Mouse (Mus musculus) hindbrain, embryonic 16.5 days (tissue): ENCODE results near the gene Prkaca. TPM values are rescaled to one million over a fixed set of nuclear protein-coding genes. Genes with fewer than 3 reads are reported as not detected.

Experiments used
- ATAC-seq: fragments of 200-750 bp; cut with Nextera tagmentation; 2 replicates; pipeline ENCODE4 v1.8.0; 2017; ENCODE audit warnings: moderate TSS enrichment, moderate library complexity
- H3K27ac ChIP-seq: fragments of 300-500 bp; sonication (generic); 2 replicates; pipeline ENCODE4 v1.5.1; 2014; ENCODE audit warnings: low read depth, mild to moderate bottlenecking, control low read depth, low read length, moderate library complexity
- H3K27me3 ChIP-seq: fragments of 300-500 bp; sonication (generic); replicated peaks from 2 replicates; pipeline ENCODE4 v1.6.1; 2014; ENCODE audit warnings: low read length; ENCODE audit not compliant: control insufficient read depth, insufficient read depth
- H3K36me3 ChIP-seq: fragments of 300-500 bp; sonication (generic); 2 replicates; pipeline ENCODE4 v1.6.1; 2014; ENCODE audit warnings: mild to moderate bottlenecking, low read length, moderate library complexity, mixed read lengths; ENCODE audit not compliant: control insufficient read depth, insufficient read depth
- H3K4me1 ChIP-seq: fragments of 300-500 bp; sonication (generic); 2 replicates; pipeline ENCODE4 v1.6.1; 2014; ENCODE audit warnings: low read depth, low read length; ENCODE audit not compliant: control insufficient read depth, insufficient read depth
- H3K4me2 ChIP-seq: fragments of 300-500 bp; sonication (generic); 2 replicates; pipeline ENCODE4 v1.6.1; 2014; ENCODE audit warnings: mild to moderate bottlenecking, low read length, control low read depth, moderate library complexity
- H3K4me3 ChIP-seq: fragments of 300-500 bp; sonication (generic); 2 replicates; pipeline ENCODE4 v1.5.1; 2014; ENCODE audit warnings: mild to moderate bottlenecking, low read length, control low read depth, moderate library complexity
- H3K9ac ChIP-seq: fragments of 300-500 bp; sonication (generic); 2 replicates; pipeline ENCODE4 v1.6.1; 2014; ENCODE audit warnings: low read depth, mild to moderate bottlenecking, control low read depth, low read length, moderate library complexity
- H3K9me3 ChIP-seq: fragments of 300-500 bp; sonication (generic); 2 replicates; pipeline ENCODE4 v1.6.1; 2014; ENCODE audit warnings: mild to moderate bottlenecking, low read length, moderate library complexity; ENCODE audit not compliant: control insufficient read depth
- WGBS: fragments of 180-500 bp; shearing (Covaris S2); extraction: QIAGEN DNeasy Blood & Tissue Kit; methylation state at CpG from one replicate; pipeline ENCODE4 v1.1.7; 2014; 5-methylcytosine and 5-hydroxymethylcytosine counted together
- polyA plus RNA-seq: library from polyadenylated mRNA; unstranded; fragments of >200 nt; fragmentation: Nextera tagmentation; extraction: Ambion mirVana; gene quantifications from 2 replicates; pipeline ENCODE4 v1.2.1, GENCODE M21; 2015

Gene Prkaca
- polyA plus RNA-seq, 1 experiment from 2014 or later, result 202 TPM

- H3K9ac ChIP-seq, result peak within 1 kb of the TSS; percentile 87
- peak within 1 kb of the TSS; percentile 87 for H3K4me2 ChIP-seq
- H3K4me1 ChIP-seq, result peaks cover 15% of the 10 kb centered on the region
- H3K4me3 ChIP-seq, result peak within 1 kb of the TSS; percentile 82
- H3K27me3 ChIP-seq, result no peaks in the 10 kb centered on the region; the same call in 1 of the 2 replicates
- ATAC-seq, result peak; percentile 22
- under 1% methylated on average over 45 of the region's 112 CpGs for WGBS
- no peaks in the 10 kb centered on the region; the same call in 1 of the 2 replicates for H3K36me3 ChIP-seq
- H3K27ac ChIP-seq, result peak within 1 kb of the TSS; percentile 93
- no peaks in the 10 kb centered on the region for H3K9me3 ChIP-seq
Observed at GRCm38 (mm10) chr8:83997511-83998141, 24.8 kb downstream of the Prkaca start, which contains the start of gene Samd1. Gene Samd1 (plus strand): TSS chr8:83997672.

- Histone ChIP-seq H3K9ac (peak overlapping the region; percentile 87), H3K4me2 (peak overlapping the region; percentile 76), H3K27me3 (no peaks in the 10 kb centered on the region; the same call in 1 of the 2 replicates), H3K27ac (peak overlapping the region; percentile 76), H3K9me3 (no peaks in the 10 kb centered on the region), H3K36me3 (no peaks in the 10 kb centered on the region; the same call in 1 of the 2 replicates), H3K4me1 (peaks cover 20% of the 10 kb centered on the region), H3K4me3 (peak overlapping the region; percentile 82)
- WGBS, result 1% methylated on average over 78 of the region's 92 CpGs
- peak; percentile 7; the same call in 1 of the 2 replicates for ATAC-seq
Observed at GRCm38 (mm10) chr8:83998231-83999056, 25.7 kb downstream of the Prkaca start.

GRCm38 (mm10) chr8:83999057-83999705 is 26.4 kb downstream of the Prkaca start:
- 63% methylated on average over 16 of the region's 16 CpGs for WGBS
- Histone ChIP-seq H3K27me3 (no peaks in the 10 kb centered on the region; the same call in 1 of the 2 replicates), H3K36me3 (no peaks in the 10 kb centered on the region; the same call in 1 of the 2 replicates), H3K27ac (no peak overlapping the region), H3K4me1 (peaks cover 26% of the 10 kb centered on the region), H3K4me3 (peak overlapping the region; percentile 82), H3K4me2 (peak overlapping the region; percentile 76), H3K9me3 (no peaks in the 10 kb centered on the region), H3K9ac (peak overlapping the region; percentile 87)
- ATAC-seq, result no peak

GRCm38 (mm10) chr8:83999825-84000224 is 27.0 kb downstream of the Prkaca start:
- Histone ChIP-seq H3K36me3 (no peaks in the 10 kb centered on the region; the same call in 1 of the 2 replicates), H3K4me3 (no peak overlapping the region), H3K9ac (no peak overlapping the region), H3K4me2 (no peak overlapping the region), H3K27ac (no peak overlapping the region), H3K9me3 (no peaks in the 10 kb centered on the region), H3K4me1 (peaks cover 28% of the 10 kb centered on the region), H3K27me3 (no peaks in the 10 kb centered on the region; the same call in 1 of the 2 replicates)
- ATAC-seq, result no peak
- 94% methylated on average over 2 of the region's 2 CpGs for WGBS

- H3K4me1 ChIP-seq, result peaks cover 29% of the 10 kb centered on the region
- no peaks in the 10 kb centered on the region; the same call in 1 of the 2 replicates for H3K27me3 ChIP-seq
- no peak within 1 kb of the TSS for H3K4me3 ChIP-seq
- 21% methylated on average over 60 of the region's 61 CpGs for WGBS
- H3K27ac ChIP-seq, result no peak within 1 kb of the TSS
- no peak for ATAC-seq
- 0 out of 2 replicates have a peak within 1 kb of the TSS, but pooled peaks have one; percentile 4 for H3K9ac ChIP-seq
- no peaks in the 10 kb centered on the region for H3K9me3 ChIP-seq
- H3K36me3 ChIP-seq, result no peaks in the 10 kb centered on the region; the same call in 1 of the 2 replicates
- peak within 1 kb of the TSS; percentile 22; the same call in 1 of the 2 replicates for H3K4me2 ChIP-seq
Observed at GRCm38 (mm10) chr8:84001281-84002000, 28.6 kb downstream of the Prkaca start, which contains the start of gene 1700067K01Rik. Gene 1700067K01Rik (plus strand): TSS chr8:84001502.

- Histone ChIP-seq H3K9me3 (no peaks in the 10 kb centered on the region), H3K27me3 (no peaks in the 10 kb centered on the region; the same call in 1 of the 2 replicates), H3K4me2 (no peak overlapping the region), H3K4me3 (no peak overlapping the region), H3K27ac (no peak overlapping the region), H3K36me3 (no peaks in the 10 kb centered on the region; the same call in 1 of the 2 replicates), H3K9ac (no peak overlapping the region), H3K4me1 (peaks cover 27% of the 10 kb centered on the region)
- no peak for ATAC-seq
- WGBS, result 50% methylated on average over 12 of the region's 12 CpGs
Observed at GRCm38 (mm10) chr8:84002957-84003611, 30.3 kb downstream of the Prkaca start.

- H3K4me1 ChIP-seq, result peaks cover 26% of the 10 kb centered on the region
- ATAC-seq, result no peak
- H3K27ac ChIP-seq, result no peak overlapping the region
- whole genome bisulfite sequencing, result 77% methylated on average over 6 of the region's 6 CpGs
- no peaks in the 10 kb centered on the region; the same call in 1 of the 2 replicates for H3K27me3 ChIP-seq
- peak overlapping the region; percentile 76 for H3K9ac ChIP-seq
- H3K4me3 ChIP-seq, result peak overlapping the region; percentile 56
- no peaks in the 10 kb centered on the region; the same call in 1 of the 2 replicates for H3K36me3 ChIP-seq
- no peaks in the 10 kb centered on the region for H3K9me3 ChIP-seq
- peak overlapping the region; percentile 83 for H3K4me2 ChIP-seq
Observed at GRCm38 (mm10) chr8:84003612-84004246, 30.9 kb downstream of the Prkaca start.
